Mouse (Mus musculus) C2C12 (cell line): ENCODE data around the gene Gipc2. TPM values are rescaled to one million over a fixed set of nuclear protein-coding genes. Genes with fewer than 3 reads are reported as not detected.

Experiments
- H3K27me3 ChIP-seq: one replicate; pipeline ENCODE4 v1.6.1; 2011; ENCODE audit not compliant: control insufficient read depth, insufficient read depth, insufficient read length
- H3K36me3 ChIP-seq: one replicate; pipeline ENCODE4 v1.6.1; 2011; ENCODE audit not compliant: control insufficient read depth, insufficient read depth
- H3K4me3 ChIP-seq: one replicate; pipeline ENCODE4 v1.5.1; 2011; ENCODE audit warnings: mild to moderate bottlenecking, control low read depth; ENCODE audit not compliant: poor library complexity, insufficient read depth, severe bottlenecking
- H3K79me2 ChIP-seq: one replicate; pipeline ENCODE4 v1.6.1; 2011; ENCODE audit not compliant: control insufficient read depth, insufficient read depth
- H3K79me3 ChIP-seq: one replicate; pipeline ENCODE4 v1.6.1; 2011; ENCODE audit warnings: low read depth, control low read depth
- H3ac ChIP-seq: one replicate; pipeline ENCODE3; 2011; ENCODE audit warnings: low read depth; ENCODE audit not compliant: control insufficient read depth, insufficient read length
- CEBPB ChIP-seq: IDR thresholded peaks from one replicate; pipeline ENCODE4 v1.6.1; 2011; ENCODE audit warnings: low read depth, mild to moderate bottlenecking, control low read depth, moderate library complexity
- CTCF ChIP-seq: IDR thresholded peaks from one replicate; pipeline ENCODE4 v1.5.1; 2011; ENCODE audit not compliant: control insufficient read depth, insufficient read depth, insufficient read length
- FOSL1 ChIP-seq: IDR thresholded peaks from one replicate; pipeline ENCODE4 v1.8.0; 2011; ENCODE audit warnings: mild to moderate bottlenecking, low read length; ENCODE audit not compliant: poor library complexity, insufficient read depth, severe bottlenecking
- MAX ChIP-seq: IDR thresholded peaks from one replicate; pipeline ENCODE4 v1.6.1; 2011; ENCODE audit warnings: mild to moderate bottlenecking, control low read depth
- MYOD1 ChIP-seq: IDR thresholded peaks from one replicate; pipeline ENCODE4 v1.6.1; 2011; ENCODE audit warnings: low read depth; ENCODE audit not compliant: control insufficient read depth, insufficient read length
- MYOG ChIP-seq: IDR thresholded peaks from one replicate; pipeline ENCODE4 v1.6.1; 2011; ENCODE audit not compliant: control insufficient read depth, insufficient read length; ENCODE audit errors: extremely low read depth
- USF1 ChIP-seq: IDR thresholded peaks from one replicate; pipeline ENCODE4 v1.6.1; 2011; ENCODE audit warnings: low read depth, mild to moderate bottlenecking, control low read depth, moderate library complexity
- long read RNA-seq, 2 experiments: library from polyadenylated mRNA; unstranded; transcript quantifications; one replicate each; pipeline ENCODE4 v2.0.0; 2019 to 2020
- polyA plus RNA-seq: library from polyadenylated mRNA; unstranded; fragments of >200 nt; fragmentation: generic; extraction: Trizol; gene quantifications from one replicate; pipeline ENCODE4 v1.2.1, GENCODE M21; 2012; ENCODE audit warnings: missing spikeins

Gene Gipc2
- polyA plus RNA-seq: 1.2 TPM
- long read RNA-seq, experiment 1: 0 reads
- long read RNA-seq, experiment 2, partial matches to known transcripts: 0 of 1 reads
- long read RNA-seq, experiment 2, other reads (novel, unspliced or antisense): 1 of 1 reads

GRCm38 (mm10) chr3:152166099-152166423 is at the start of gene Gipc2:
Gene Gipc2, minus strand, starts transcription at chr3:152166230.
- Histone ChIP-seq H3K36me3 (no peaks in the 10 kb centered on the region), H3K27me3 (no peaks in the 10 kb centered on the region), H3ac (no peak within 1 kb of the TSS), H3K4me3 (no peak within 1 kb of the TSS), H3K79me3 (no peaks in the 10 kb centered on the region), H3K79me2 (no peaks in the 10 kb centered on the region)
- TF ChIP-seq MAX (no peak), FOSL1 (no peak), MYOD1 (no peak), CTCF (no peak), USF1 (no peak), CEBPB (no peak), MYOG (no peak)

GRCm38 (mm10) chr3:152213416-152213815 is 47.4 kb upstream of the Gipc2 start:
- peaks cover 97% of the 10 kb centered on the region for H3K79me2 ChIP-seq
- no peak overlapping the region for H3K4me3 ChIP-seq
- TF ChIP-seq MYOG: no peak
- no peak for TF ChIP-seq FOSL1
- no peak for TF ChIP-seq MYOD1
- no peak for TF ChIP-seq CEBPB
- TF ChIP-seq MAX: no peak
- TF ChIP-seq USF1: no peak
- no peak for TF ChIP-seq CTCF
- H3K27me3 ChIP-seq: no peaks in the 10 kb centered on the region
- H3ac ChIP-seq: no peak overlapping the region
- H3K36me3 ChIP-seq: peaks cover 70% of the 10 kb centered on the region
- peaks cover 86% of the 10 kb centered on the region for H3K79me3 ChIP-seq

- Histone ChIP-seq H3K27me3 (no peaks in the 10 kb centered on the region), H3K36me3 (peaks cover 53% of the 10 kb centered on the region)
Observed at GRCm38 (mm10) chr3:152211731-152212279, 45.8 kb upstream of the Gipc2 start.

GRCm38 (mm10) chr3:152210728-152211391 is 44.8 kb upstream of the Gipc2 start:
- TF ChIP-seq MYOD1 (no peak), FOSL1 (no peak), MAX (no peak), MYOG (no peak), USF1 (no peak), CTCF (no peak), CEBPB (no peak)
- Histone ChIP-seq H3K79me3 (peaks cover 64% of the 10 kb centered on the region), H3K36me3 (peaks cover 44% of the 10 kb centered on the region), H3K4me3 (peak overlapping the region; percentile 88), H3K79me2 (peaks cover 89% of the 10 kb centered on the region), H3ac (peak overlapping the region; percentile 96), H3K27me3 (no peaks in the 10 kb centered on the region)

More at GRCm38 (mm10) chr3:152211731-152212279, 45.8 kb upstream of the Gipc2 start:
- Histone ChIP-seq H3K4me3 (peak overlapping the region; percentile 88), H3K79me3 (peaks cover 70% of the 10 kb centered on the region), H3ac (peak overlapping the region; percentile 69), H3K79me2 (peaks cover 94% of the 10 kb centered on the region)
- no peak for TF ChIP-seq FOSL1
- no peak for TF ChIP-seq MYOD1
- no peak for TF ChIP-seq MAX
- no peak for TF ChIP-seq CTCF
- no peak for TF ChIP-seq CEBPB
- TF ChIP-seq USF1: no peak
- TF ChIP-seq MYOG: no peak

GRCm38 (mm10) chr3:152209967-152210634 is 44.1 kb upstream of the Gipc2 start, which contains the start of the genes Dnajb4 and Fubp1:
Gene Dnajb4, minus strand, starts transcription at chr3:152210302.
Gene Fubp1, plus strand, starts transcription at chr3:152210422.
- Histone ChIP-seq H3K27me3 (no peaks in the 10 kb centered on the region), H3K36me3 (peaks cover 36% of the 10 kb centered on the region), H3K79me3 (peaks cover 56% of the 10 kb centered on the region), H3K79me2 (peaks cover 82% of the 10 kb centered on the region), H3ac (peak within 1 kb of the TSS; percentile 96), H3K4me3 (peak within 1 kb of the TSS; percentile 88)
- no peak for TF ChIP-seq MYOD1
- TF ChIP-seq MAX: peak; percentile 37
- no peak for TF ChIP-seq FOSL1
